Mouse (Mus musculus) neural tube, embryonic 14.5 days (tissue): ENCODE data around the gene Gm17545. TPM values are rescaled to one million over a fixed set of nuclear protein-coding genes. Genes with fewer than 3 reads are reported as not detected.

Source experiments
- ATAC-seq: fragments of 200-750 bp; cut with Nextera tagmentation; 2 replicates; pipeline ENCODE4 v1.8.0; 2017; ENCODE audit warnings: low read depth, mild to moderate bottlenecking, moderate TSS enrichment, moderate library complexity
- H3K27ac ChIP-seq: fragments of 300-500 bp; sonication (generic); 2 replicates; pipeline ENCODE4 v1.5.1; 2014; ENCODE audit warnings: low read depth, mild to moderate bottlenecking, control low read depth, low read length, moderate library complexity, mixed read lengths
- H3K27me3 ChIP-seq: fragments of 300-500 bp; sonication (generic); 2 replicates; pipeline ENCODE4 v1.6.1; 2014; ENCODE audit warnings: low read length; ENCODE audit not compliant: control insufficient read depth, insufficient read depth
- H3K36me3 ChIP-seq: fragments of 300-500 bp; sonication (generic); 2 replicates; pipeline ENCODE4 v1.6.1; 2014; ENCODE audit warnings: low read length, mixed read lengths; ENCODE audit not compliant: control insufficient read depth, insufficient read depth
- H3K4me1 ChIP-seq: fragments of 300-500 bp; sonication (generic); 2 replicates; pipeline ENCODE4 v1.6.1; 2014; ENCODE audit warnings: low read length; ENCODE audit not compliant: control insufficient read depth, insufficient read depth
- H3K4me2 ChIP-seq: fragments of 300-500 bp; sonication (generic); 2 replicates; pipeline ENCODE4 v1.6.1; 2014; ENCODE audit warnings: mild to moderate bottlenecking, low read depth, low read length, control low read depth
- H3K4me3 ChIP-seq: fragments of 300-500 bp; sonication (generic); 2 replicates; pipeline ENCODE4 v1.5.1; 2014; ENCODE audit warnings: low read depth, low read length, control low read depth, mixed read lengths
- H3K9ac ChIP-seq: fragments of 300-500 bp; sonication (generic); replicated peaks from 2 replicates; pipeline ENCODE4 v1.6.1; 2014; ENCODE audit warnings: low read depth, mild to moderate bottlenecking, control low read depth, low read length, mixed read lengths
- H3K9me3 ChIP-seq: fragments of 300-500 bp; sonication (generic); 2 replicates; pipeline ENCODE4 v1.6.1; 2016; ENCODE audit warnings: low read length; ENCODE audit not compliant: control insufficient read depth
- WGBS: fragments of 180-500 bp; shearing (Covaris S2); extraction: QIAGEN DNeasy Blood & Tissue Kit; methylation state at CpG from one replicate; pipeline ENCODE4 v1.1.7; 2014; 5-methylcytosine and 5-hydroxymethylcytosine counted together
- polyA plus RNA-seq: library from polyadenylated mRNA; unstranded; fragments of >200 nt; fragmentation: Nextera tagmentation; extraction: Ambion mirVana; gene quantifications from 2 replicates; pipeline ENCODE4 v1.2.1, GENCODE M21; 2014

Gm17545 gene
- polyA plus RNA-seq, 1 experiment from 2014 or later, result not detected

GRCm38 (mm10) chr9:22433221-22433620 is 20.9 kb upstream of the Gm17545 start:
- Histone ChIP-seq H3K36me3 (no peaks in the 10 kb centered on the region), H3K9me3 (no peaks in the 10 kb centered on the region), H3K27ac (no peak overlapping the region), H3K4me2 (no peak overlapping the region), H3K4me3 (no peak overlapping the region), H3K4me1 (no peaks in the 10 kb centered on the region), H3K27me3 (no peaks in the 10 kb centered on the region), H3K9ac (no peak overlapping the region)
- 70% methylated on average over 2 of the region's 2 CpGs for WGBS
- ATAC-seq, result no peak

- Histone ChIP-seq H3K4me1 (no peaks in the 10 kb centered on the region), H3K9me3 (no peaks in the 10 kb centered on the region), H3K4me3 (no peak overlapping the region), H3K4me2 (no peak overlapping the region), H3K36me3 (no peaks in the 10 kb centered on the region), H3K27me3 (no peaks in the 10 kb centered on the region), H3K9ac (no peak overlapping the region), H3K27ac (no peak overlapping the region)
- no peak for ATAC-seq
- 96% methylated on average over 2 of the region's 2 CpGs for WGBS
Observed at GRCm38 (mm10) chr9:22434101-22434500, 20.0 kb upstream of the Gm17545 start.

- Histone ChIP-seq H3K9me3 (no peaks in the 10 kb centered on the region), H3K4me3 (no peak overlapping the region), H3K4me1 (no peaks in the 10 kb centered on the region), H3K27me3 (no peaks in the 10 kb centered on the region), H3K9ac (no peak overlapping the region), H3K4me2 (no peak overlapping the region), H3K36me3 (no peaks in the 10 kb centered on the region), H3K27ac (no peak overlapping the region)
- ATAC-seq, result no peak
- WGBS, result 61% methylated on average over 1 of the region's 1 CpGs
Observed at GRCm38 (mm10) chr9:22438826-22439225, 15.3 kb upstream of the Gm17545 start.

GRCm38 (mm10) chr9:22443157-22443556 is 10.9 kb upstream of the Gm17545 start:
- H3K36me3 ChIP-seq, result peaks cover 16% of the 10 kb centered on the region
- H3K4me3 ChIP-seq, result no peak overlapping the region
- H3K9me3 ChIP-seq, result no peaks in the 10 kb centered on the region
- H3K27ac ChIP-seq, result no peak overlapping the region
- WGBS, result 93% methylated on average over 10 of the region's 10 CpGs
- no peak for ATAC-seq
- H3K9ac ChIP-seq, result no peak overlapping the region
- no peaks in the 10 kb centered on the region for H3K27me3 ChIP-seq
- H3K4me2 ChIP-seq, result no peak overlapping the region
- no peaks in the 10 kb centered on the region for H3K4me1 ChIP-seq

GRCm38 (mm10) chr9:22445123-22445522 is 9.0 kb upstream of the Gm17545 start:
- Histone ChIP-seq H3K9me3 (no peaks in the 10 kb centered on the region), H3K27ac (no peak overlapping the region), H3K36me3 (peaks cover 34% of the 10 kb centered on the region), H3K4me2 (no peak overlapping the region), H3K9ac (no peak overlapping the region), H3K27me3 (no peaks in the 10 kb centered on the region), H3K4me1 (no peaks in the 10 kb centered on the region), H3K4me3 (no peak overlapping the region)
- no peak for ATAC-seq
- 94% methylated on average over 1 of the region's 1 CpGs for WGBS

- 95% methylated on average over 5 of the region's 5 CpGs for WGBS
- no peaks in the 10 kb centered on the region for H3K27me3 ChIP-seq
- H3K9ac ChIP-seq, result no peak overlapping the region
- peaks cover 55% of the 10 kb centered on the region for H3K36me3 ChIP-seq
- H3K27ac ChIP-seq, result no peak overlapping the region
- H3K9me3 ChIP-seq, result no peaks in the 10 kb centered on the region
- no peak overlapping the region for H3K4me2 ChIP-seq
- H3K4me3 ChIP-seq, result no peak overlapping the region
- ATAC-seq, result no peak
- no peaks in the 10 kb centered on the region for H3K4me1 ChIP-seq
Observed at GRCm38 (mm10) chr9:22447213-22447612, 6.9 kb upstream of the Gm17545 start.

GRCm38 (mm10) chr9:22448420-22448819 is 5.7 kb upstream of the Gm17545 start:
- no peak for ATAC-seq
- Histone ChIP-seq H3K9ac (no peak overlapping the region), H3K4me3 (no peak overlapping the region), H3K27ac (no peak overlapping the region), H3K27me3 (no peaks in the 10 kb centered on the region), H3K36me3 (peaks cover 67% of the 10 kb centered on the region), H3K4me2 (no peak overlapping the region), H3K4me1 (no peaks in the 10 kb centered on the region), H3K9me3 (no peaks in the 10 kb centered on the region)
- WGBS, result 93% methylated on average over 13 of the region's 13 CpGs

- WGBS, result 98% methylated on average over 6 of the region's 6 CpGs
- no peaks in the 10 kb centered on the region for H3K9me3 ChIP-seq
- no peak overlapping the region for H3K4me2 ChIP-seq
- ATAC-seq, result no peak
- no peak overlapping the region for H3K4me3 ChIP-seq
- no peaks in the 10 kb centered on the region for H3K27me3 ChIP-seq
- no peak overlapping the region for H3K27ac ChIP-seq
- peaks cover 71% of the 10 kb centered on the region for H3K36me3 ChIP-seq
- no peaks in the 10 kb centered on the region for H3K4me1 ChIP-seq
- H3K9ac ChIP-seq, result no peak overlapping the region
Observed at GRCm38 (mm10) chr9:22449209-22449608, 4.9 kb upstream of the Gm17545 start.

- H3K4me1 ChIP-seq, result no peaks in the 10 kb centered on the region
- peaks cover 88% of the 10 kb centered on the region for H3K36me3 ChIP-seq
- no peaks in the 10 kb centered on the region for H3K9me3 ChIP-seq
- WGBS, result 87% methylated on average over 10 of the region's 10 CpGs
- no peak overlapping the region for H3K9ac ChIP-seq
- H3K4me3 ChIP-seq, result no peak overlapping the region
- no peaks in the 10 kb centered on the region for H3K27me3 ChIP-seq
- H3K4me2 ChIP-seq, result no peak overlapping the region
- ATAC-seq, result no peak
- no peak overlapping the region for H3K27ac ChIP-seq
Observed at GRCm38 (mm10) chr9:22452697-22453096, 1.4 kb upstream of the Gm17545 start.

- 96% methylated on average over 10 of the region's 10 CpGs for WGBS
- no peak for ATAC-seq
- no peaks in the 10 kb centered on the region for H3K9me3 ChIP-seq
- no peak overlapping the region for H3K4me3 ChIP-seq
- H3K9ac ChIP-seq, result no peak overlapping the region
- no peaks in the 10 kb centered on the region for H3K4me1 ChIP-seq
- peaks cover 80% of the 10 kb centered on the region for H3K36me3 ChIP-seq
- H3K27ac ChIP-seq, result no peak overlapping the region
- no peak overlapping the region for H3K4me2 ChIP-seq
- H3K27me3 ChIP-seq, result no peaks in the 10 kb centered on the region
Observed at GRCm38 (mm10) chr9:22453501-22453924, 577 bp upstream of the Gm17545 start.
